Mouse (Mus musculus) hindbrain, embryonic 14.5 days (tissue): ENCODE results near the gene Pbx1. TPM values are rescaled to one million over a fixed set of nuclear protein-coding genes. Genes with fewer than 3 reads are reported as not detected.

Experiments used
- ATAC-seq: fragments of 200-750 bp; cut with Nextera tagmentation; 2 replicates; pipeline ENCODE4 v1.8.0; 2017; ENCODE audit warnings: moderate number of reproducible peaks, mild to moderate bottlenecking, moderate TSS enrichment, moderate library complexity; ENCODE audit not compliant: low FRiP score
- DNase-seq: peaks from one replicate; pipeline ENCODE4 v3.0.0-alpha.2; 2015; ENCODE audit warnings: low spot score
- H3K27ac ChIP-seq: fragments of 300-500 bp; sonication (generic); 2 replicates; pipeline ENCODE4 v1.5.1; 2014; ENCODE audit warnings: mild to moderate bottlenecking, moderate library complexity
- H3K27me3 ChIP-seq: fragments of 300-500 bp; sonication (generic); 2 replicates; pipeline ENCODE4 v1.6.1; 2014; ENCODE audit warnings: mild to moderate bottlenecking, low read length, mixed read lengths; ENCODE audit not compliant: control insufficient read depth, insufficient read depth
- H3K36me3 ChIP-seq: fragments of 300-500 bp; sonication (generic); replicated peaks from 2 replicates; pipeline ENCODE4 v1.6.1; 2014; ENCODE audit not compliant: control insufficient read depth, insufficient read depth
- H3K4me1 ChIP-seq: fragments of 300-500 bp; sonication (generic); replicated peaks from 2 replicates; pipeline ENCODE4 v1.6.1; 2014; ENCODE audit warnings: antibody characterized with exemption, low read length, mixed read lengths; ENCODE audit not compliant: control insufficient read depth, insufficient read depth
- H3K4me2 ChIP-seq: fragments of 300-500 bp; sonication (generic); replicated peaks from 2 replicates; pipeline ENCODE4 v1.6.1; 2014; ENCODE audit warnings: mild to moderate bottlenecking, moderate library complexity
- H3K4me3 ChIP-seq: fragments of 300-500 bp; sonication (generic); replicated peaks from 2 replicates; pipeline ENCODE4 v1.5.1; 2014; ENCODE audit warnings: mild to moderate bottlenecking, low read length
- H3K9ac ChIP-seq: fragments of 300-500 bp; sonication (generic); 2 replicates; pipeline ENCODE4 v1.6.1; 2014
- H3K9me3 ChIP-seq: fragments of 300-500 bp; sonication (generic); 2 replicates; pipeline ENCODE4 v1.6.1; 2016; ENCODE audit warnings: low read length; ENCODE audit not compliant: control insufficient read depth
- WGBS: fragments of 180-500 bp; shearing (Covaris S2); extraction: QIAGEN DNeasy Blood & Tissue Kit; methylation state at CpG from one replicate; pipeline ENCODE4 v1.1.7; 2014; 5-methylcytosine and 5-hydroxymethylcytosine counted together
- polyA plus RNA-seq: library from polyadenylated mRNA; unstranded; fragments of >200 nt; fragmentation: Nextera tagmentation; extraction: Ambion mirVana; gene quantifications from 2 replicates; pipeline ENCODE4 v1.2.1, GENCODE M21; 2014

Pbx1 gene
- polyA plus RNA-seq, 1 experiment from 2014 or later, result 46.3 TPM

DNA sequence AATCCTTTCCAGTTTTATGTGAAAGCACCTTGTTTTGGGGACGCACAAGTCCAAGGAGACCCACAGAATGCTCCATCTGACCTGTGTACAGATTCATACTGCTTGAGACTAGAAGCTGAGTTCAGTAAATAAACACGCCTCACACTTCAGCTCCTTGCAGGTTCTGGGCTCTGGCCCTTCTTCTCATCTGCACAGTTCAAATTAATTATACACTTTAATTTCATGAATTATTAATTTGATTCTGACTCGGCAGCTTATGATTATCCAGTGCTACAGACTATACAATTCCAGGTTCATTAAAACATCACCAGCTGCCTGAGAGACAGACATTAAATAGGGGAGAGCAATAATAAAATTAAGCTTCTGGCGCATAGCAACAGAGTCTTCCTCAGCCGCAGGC lies 156.4 kb downstream of the Pbx1 start:
- Histone ChIP-seq H3K9ac (no peak overlapping the region), H3K36me3 (no peaks in the 10 kb centered on the region), H3K27ac (peak overlapping the region; percentile 27; the same call in 1 of the 2 replicates), H3K4me1 (peaks cover 22% of the 10 kb centered on the region), H3K4me2 (no peak overlapping the region), H3K9me3 (no peaks in the 10 kb centered on the region), H3K4me3 (no peak overlapping the region), H3K27me3 (no peaks in the 10 kb centered on the region)
- 34% methylated on average over 5 of the region's 5 CpGs for WGBS
- ATAC-seq (peak; percentile 84), DNase-seq (no peak)

DNA sequence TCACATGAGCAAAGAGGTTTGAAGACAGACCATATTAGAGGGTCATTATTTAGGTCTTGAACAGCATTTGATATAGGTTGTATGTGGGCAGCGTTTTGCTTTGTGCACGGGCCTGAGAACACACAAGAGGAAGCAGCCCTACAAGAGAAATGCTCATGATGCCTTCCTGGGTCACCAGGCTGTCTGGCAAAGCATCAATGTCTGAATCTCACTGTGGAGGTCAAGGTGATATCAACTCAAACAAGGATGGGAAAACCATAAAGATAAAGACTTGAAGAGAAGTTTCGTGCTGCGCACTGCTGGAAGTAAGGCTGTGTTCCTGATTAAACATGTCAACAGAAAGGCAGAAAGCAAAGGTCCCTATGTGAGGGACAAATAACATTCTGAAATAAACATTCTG lies 157.8 kb downstream of the Pbx1 start:
- H3K27ac ChIP-seq, result no peak overlapping the region
- WGBS, result 96% methylated on average over 4 of the region's 4 CpGs

GRCm38 (mm10) chr1:168272091-168272490 lies 160.0 kb downstream of the Pbx1 start:
- H3K27me3 ChIP-seq, result no peaks in the 10 kb centered on the region
- DNase-seq (no peak), ATAC-seq (no peak)
- H3K4me1 ChIP-seq, result peaks cover 34% of the 10 kb centered on the region
- no peaks in the 10 kb centered on the region for H3K36me3 ChIP-seq
- WGBS, result 66% methylated on average over 2 of the region's 2 CpGs
- no peaks in the 10 kb centered on the region for H3K9me3 ChIP-seq
- no peak overlapping the region for H3K27ac ChIP-seq
- H3K9ac ChIP-seq, result no peak overlapping the region
- H3K4me3 ChIP-seq, result no peak overlapping the region
- H3K4me2 ChIP-seq, result no peak overlapping the region

More for the DNA sequence above, 157.8 kb downstream of the Pbx1 start:
- H3K36me3 ChIP-seq, result no peaks in the 10 kb centered on the region
- H3K4me1 ChIP-seq, result peaks cover 27% of the 10 kb centered on the region
- no peaks in the 10 kb centered on the region for H3K27me3 ChIP-seq
- no peak for DNase-seq
- no peaks in the 10 kb centered on the region for H3K9me3 ChIP-seq
- H3K4me3 ChIP-seq, result no peak overlapping the region
- no peak overlapping the region for H3K9ac ChIP-seq
- H3K4me2 ChIP-seq, result no peak overlapping the region
- ATAC-seq, result no peak

GRCm38 (mm10) chr1:168271207-168271606 lies 160.9 kb downstream of the Pbx1 start:
- Histone ChIP-seq H3K4me2 (no peak overlapping the region), H3K27me3 (no peaks in the 10 kb centered on the region), H3K36me3 (no peaks in the 10 kb centered on the region), H3K4me1 (peaks cover 30% of the 10 kb centered on the region), H3K4me3 (no peak overlapping the region), H3K27ac (no peak overlapping the region), H3K9ac (no peak overlapping the region), H3K9me3 (no peaks in the 10 kb centered on the region)
- 86% methylated on average over 4 of the region's 4 CpGs for WGBS
- ATAC-seq (no peak), DNase-seq (no peak)

GRCm38 (mm10) chr1:168268751-168269623 lies 163.1 kb downstream of the Pbx1 start:
- no peak overlapping the region for H3K27ac ChIP-seq
- peak; percentile 41; the same call in 1 of the 2 replicates for ATAC-seq
- DNase-seq, result peak; percentile 65
- H3K4me2 ChIP-seq, result no peak overlapping the region
- H3K4me1 ChIP-seq, result peaks cover 29% of the 10 kb centered on the region
- H3K4me3 ChIP-seq, result no peak overlapping the region
- no peaks in the 10 kb centered on the region for H3K9me3 ChIP-seq
- no peaks in the 10 kb centered on the region for H3K36me3 ChIP-seq
- 55% methylated on average over 12 of the region's 12 CpGs for WGBS
- no peak overlapping the region for H3K9ac ChIP-seq
- no peaks in the 10 kb centered on the region for H3K27me3 ChIP-seq

- Histone ChIP-seq H3K9me3 (no peaks in the 10 kb centered on the region), H3K9ac (no peak overlapping the region), H3K4me3 (no peak overlapping the region), H3K4me1 (peaks cover 29% of the 10 kb centered on the region), H3K4me2 (no peak overlapping the region), H3K27me3 (no peaks in the 10 kb centered on the region), H3K36me3 (no peaks in the 10 kb centered on the region), H3K27ac (no peak overlapping the region)
- WGBS, result 93% methylated on average over 4 of the region's 4 CpGs
- ATAC-seq, result no peak
- DNase-seq, result no peak
Measured at GRCm38 (mm10) chr1:168268224-168268623, 163.8 kb downstream of the Pbx1 start.

- peaks cover 29% of the 10 kb centered on the region for H3K4me1 ChIP-seq
- H3K9me3 ChIP-seq, result no peaks in the 10 kb centered on the region
- H3K27ac ChIP-seq, result 0 out of 2 replicates have a peak overlapping the region, but pooled peaks have one; percentile 20
- 0 out of 2 replicates have a peak, but pooled peaks have one; percentile 54 for ATAC-seq
- H3K36me3 ChIP-seq, result no peaks in the 10 kb centered on the region
- H3K4me2 ChIP-seq, result no peak overlapping the region
- no peak overlapping the region for H3K9ac ChIP-seq
- WGBS, result 57% methylated on average over 12 of the region's 12 CpGs
- no peak overlapping the region for H3K4me3 ChIP-seq
- DNase-seq, result no peak
- no peaks in the 10 kb centered on the region for H3K27me3 ChIP-seq
Measured at GRCm38 (mm10) chr1:168265594-168266390, 166.3 kb downstream of the Pbx1 start.

DNA sequence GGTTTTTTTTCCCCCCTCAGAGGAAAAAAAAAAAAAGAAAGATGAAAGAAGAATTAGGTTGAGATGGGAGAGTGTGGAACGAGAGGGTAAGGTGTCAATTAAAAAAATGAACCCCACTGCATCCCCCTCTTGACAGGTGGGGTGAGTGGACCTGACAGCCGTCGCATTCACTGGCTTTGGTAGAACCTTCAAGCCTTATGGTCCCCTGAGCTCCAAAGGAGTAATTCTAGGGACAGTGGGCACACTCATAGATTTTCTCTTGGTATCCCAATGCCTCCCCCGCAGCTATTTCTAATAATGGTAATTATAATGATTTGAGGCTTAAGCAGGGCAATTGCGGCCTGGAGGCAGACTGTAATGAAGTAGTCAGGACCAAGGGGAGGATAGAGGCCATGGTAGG lies 167.0 kb downstream of the Pbx1 start:
- Histone ChIP-seq H3K4me2 (no peak overlapping the region), H3K9ac (no peak overlapping the region), H3K9me3 (no peaks in the 10 kb centered on the region), H3K4me1 (peaks cover 29% of the 10 kb centered on the region), H3K27me3 (no peaks in the 10 kb centered on the region), H3K36me3 (no peaks in the 10 kb centered on the region), H3K27ac (no peak overlapping the region), H3K4me3 (no peak overlapping the region)
- no peak for ATAC-seq
- no peak for DNase-seq
- WGBS, result 76% methylated on average over 5 of the region's 5 CpGs

- DNase-seq (no peak), ATAC-seq (no peak)
- Histone ChIP-seq H3K4me2 (no peak overlapping the region), H3K27me3 (no peaks in the 10 kb centered on the region), H3K9me3 (no peaks in the 10 kb centered on the region), H3K9ac (no peak overlapping the region), H3K4me1 (peaks cover 20% of the 10 kb centered on the region), H3K36me3 (no peaks in the 10 kb centered on the region), H3K4me3 (no peak overlapping the region), H3K27ac (no peak overlapping the region)
- 84% methylated on average over 3 of the region's 3 CpGs for WGBS
Measured at GRCm38 (mm10) chr1:168260391-168260790, 171.7 kb downstream of the Pbx1 start.
